Mouse (Mus musculus) lung, embryonic 16.5 days (tissue): ENCODE measurements around the gene Arhgef11. TPM values are rescaled to one million over a fixed set of nuclear protein-coding genes. Genes with fewer than 3 reads are reported as not detected.
A peak's percentile ranks its signal among the peaks of the same experiment; 100 is the strongest.

ENCODE experiments used
- ATAC-seq: fragments of 200-750 bp; cut with Nextera tagmentation; 2 replicates; pipeline ENCODE4 v1.8.0; 2017; ENCODE audit warnings: low read depth, mild to moderate bottlenecking, moderate library complexity
- H3K27ac ChIP-seq: fragments of 300-500 bp; sonication (generic); 2 replicates; pipeline ENCODE4 v1.5.1; 2014; ENCODE audit warnings: mild to moderate bottlenecking, control low read depth, low read length
- H3K27me3 ChIP-seq: fragments of 300-500 bp; sonication (generic); 2 replicates; pipeline ENCODE4 v1.6.1; 2014; ENCODE audit warnings: low read depth, low read length, mixed read lengths; ENCODE audit not compliant: control insufficient read depth, insufficient read depth
- H3K36me3 ChIP-seq: fragments of 300-500 bp; sonication (generic); 2 replicates; pipeline ENCODE4 v1.6.1; 2014; ENCODE audit warnings: low read length; ENCODE audit not compliant: control insufficient read depth, insufficient read depth
- H3K4me1 ChIP-seq: fragments of 300-500 bp; sonication (generic); replicated peaks from 2 replicates; pipeline ENCODE4 v1.6.1; 2014; ENCODE audit warnings: low read length, mixed read lengths; ENCODE audit not compliant: control insufficient read depth, insufficient read depth
- H3K4me2 ChIP-seq: fragments of 300-500 bp; sonication (generic); 2 replicates; pipeline ENCODE4 v1.6.1; 2014; ENCODE audit warnings: low read depth, low read length, control low read depth
- H3K4me3 ChIP-seq: fragments of 300-500 bp; sonication (generic); 2 replicates; pipeline ENCODE4 v1.5.1; 2014; ENCODE audit warnings: mild to moderate bottlenecking, low read length, control low read depth
- H3K9ac ChIP-seq: fragments of 300-500 bp; sonication (generic); 2 replicates; pipeline ENCODE4 v1.6.1; 2014; ENCODE audit warnings: low read length, control low read depth
- H3K9me3 ChIP-seq: fragments of 300-500 bp; sonication (generic); 2 replicates; pipeline ENCODE4 v1.6.1; 2016; ENCODE audit warnings: low read length; ENCODE audit not compliant: control insufficient read depth
- WGBS: fragments of 180-500 bp; shearing (Covaris S2); extraction: QIAGEN DNeasy Blood & Tissue Kit; methylation state at CpG from one replicate; pipeline ENCODE4 v1.1.7; 2014; 5-methylcytosine and 5-hydroxymethylcytosine counted together
- polyA plus RNA-seq: library from polyadenylated mRNA; unstranded; fragments of >200 nt; fragmentation: Nextera tagmentation; extraction: Ambion mirVana; gene quantifications from 2 replicates; pipeline ENCODE4 v1.2.1, GENCODE M21; 2015

Gene Arhgef11
- polyA plus RNA-seq, 1 experiment from 2014 or later = 15.4 TPM

DNA sequence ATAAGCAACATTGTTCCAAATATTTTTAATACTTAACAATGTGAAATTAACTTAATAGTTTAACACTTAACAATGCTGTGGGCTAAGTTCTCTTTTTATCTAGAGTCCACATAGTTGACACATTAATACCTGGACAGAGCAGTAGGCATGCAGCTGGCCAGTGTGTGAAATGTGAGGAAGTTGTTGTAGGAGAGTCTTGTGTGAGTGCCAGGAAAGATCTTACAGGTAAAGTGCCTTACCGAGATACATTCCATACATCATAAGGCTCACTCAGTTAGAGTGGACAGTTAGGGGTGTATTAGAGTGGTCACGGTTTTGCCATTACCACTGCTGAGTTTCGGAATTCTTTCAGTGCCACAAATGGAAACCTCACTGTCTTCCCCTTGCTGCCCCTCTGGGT, 31.7 kb downstream of the Arhgef11 start:
- no peak overlapping the region for H3K4me2 ChIP-seq
- no peaks in the 10 kb centered on the region for H3K36me3 ChIP-seq
- no peak overlapping the region for H3K27ac ChIP-seq
- no peaks in the 10 kb centered on the region for H3K9me3 ChIP-seq
- WGBS = 70% methylated on average over 3 of the region's 3 CpGs
- ATAC-seq = no peak
- no peaks in the 10 kb centered on the region for H3K4me1 ChIP-seq
- no peak overlapping the region for H3K4me3 ChIP-seq
- no peak overlapping the region for H3K9ac ChIP-seq
- no peaks in the 10 kb centered on the region for H3K27me3 ChIP-seq

DNA sequence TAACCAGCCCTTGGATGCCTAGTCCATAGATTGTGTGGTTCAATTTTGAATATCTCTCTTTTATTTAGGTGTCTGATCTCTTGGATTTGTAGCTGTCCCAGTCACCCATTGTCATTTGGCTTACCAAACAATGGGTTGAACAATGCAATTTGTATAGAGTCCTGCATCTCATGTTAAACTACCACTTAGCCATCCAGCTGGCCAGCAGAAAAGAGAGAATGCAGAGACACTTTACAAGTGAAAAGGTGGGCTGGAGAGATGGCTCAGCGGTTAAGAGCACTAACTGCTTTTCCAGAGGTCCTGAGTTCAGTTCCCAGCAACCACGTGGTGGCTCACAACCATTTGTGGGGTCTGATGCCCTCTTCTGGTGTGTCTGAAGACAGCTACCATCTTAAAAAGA, 41.0 kb downstream of the Arhgef11 start:
- H3K4me3 ChIP-seq = no peak overlapping the region
- H3K36me3 ChIP-seq = no peaks in the 10 kb centered on the region
- no peak overlapping the region for H3K4me2 ChIP-seq
- H3K4me1 ChIP-seq = peaks cover 3% of the 10 kb centered on the region; the same call in 1 of the 2 replicates
- H3K9ac ChIP-seq = no peak overlapping the region
- H3K9me3 ChIP-seq = no peaks in the 10 kb centered on the region
- no peak overlapping the region for H3K27ac ChIP-seq
- no peaks in the 10 kb centered on the region for H3K27me3 ChIP-seq
- 70% methylated on average over 2 of the region's 2 CpGs for WGBS
- no peak for ATAC-seq

DNA sequence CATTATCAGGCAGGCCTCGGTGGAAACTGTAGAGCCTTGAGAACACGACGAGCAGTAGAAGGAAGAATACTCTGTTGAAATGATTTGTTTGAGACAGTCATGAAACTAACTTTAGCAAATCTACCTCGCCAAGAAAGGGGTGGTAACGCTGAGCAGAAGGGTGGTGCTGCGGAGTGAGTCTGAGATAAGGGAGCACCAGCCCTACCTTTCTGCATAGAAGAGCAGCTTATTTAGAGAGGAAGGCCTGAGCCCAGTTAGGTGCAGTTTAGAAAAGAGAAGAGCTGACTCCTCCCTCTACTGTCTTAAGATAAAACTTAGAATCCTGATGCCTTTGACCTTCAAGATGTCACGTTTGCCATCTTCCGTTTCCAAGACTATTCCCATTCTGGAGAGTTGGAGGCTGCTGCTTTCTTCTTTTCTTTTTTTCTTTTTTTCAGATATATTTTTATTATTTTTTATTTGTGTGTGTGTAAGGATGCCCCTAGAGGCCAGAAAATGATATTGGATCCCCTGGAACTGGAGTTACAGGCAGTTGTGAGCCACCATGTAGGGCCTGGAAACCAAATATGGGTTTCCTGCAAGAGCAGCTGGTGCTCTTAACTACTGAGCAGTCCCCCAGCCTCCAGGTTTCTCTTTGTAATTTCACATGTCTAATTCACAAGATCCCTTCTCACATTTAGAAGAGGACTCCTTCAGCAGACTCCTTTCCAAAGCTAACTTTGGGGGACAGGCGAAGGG, 42.5 kb downstream of the Arhgef11 start:
- H3K36me3 ChIP-seq = no peaks in the 10 kb centered on the region; the same call in 1 of the 2 replicates
- no peak overlapping the region for H3K4me3 ChIP-seq
- no peaks in the 10 kb centered on the region for H3K9me3 ChIP-seq
- no peak for ATAC-seq
- no peak overlapping the region for H3K9ac ChIP-seq
- no peaks in the 10 kb centered on the region for H3K27me3 ChIP-seq
- H3K4me1 ChIP-seq = peaks cover 3% of the 10 kb centered on the region; the same call in 1 of the 2 replicates
- no peak overlapping the region for H3K27ac ChIP-seq
- WGBS = 86% methylated on average over 9 of the region's 9 CpGs
- H3K4me2 ChIP-seq = no peak overlapping the region

DNA sequence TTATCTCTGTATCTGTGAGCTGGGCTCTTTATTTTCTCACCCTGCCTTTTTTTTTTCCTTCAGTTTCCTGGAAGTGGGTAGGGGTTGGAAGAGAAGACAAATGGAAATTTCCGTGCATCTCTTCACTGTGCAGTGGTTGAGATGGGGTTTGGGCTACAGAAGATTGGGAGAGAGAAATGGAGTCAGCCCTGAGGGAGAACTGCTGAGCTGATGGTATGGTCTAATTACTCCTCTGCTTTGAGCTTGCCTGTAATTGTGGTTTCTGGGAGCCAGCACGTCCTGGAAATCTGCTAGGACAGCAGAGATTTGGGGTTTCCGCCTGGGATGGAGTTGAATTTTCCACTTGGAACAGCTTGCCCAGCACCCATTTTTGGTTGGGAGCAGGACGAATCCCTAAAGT, 43.1 kb downstream of the Arhgef11 start:
- H3K4me3 ChIP-seq = no peak overlapping the region
- 85% methylated on average over 4 of the region's 4 CpGs for WGBS
- H3K27ac ChIP-seq = no peak overlapping the region
- H3K36me3 ChIP-seq = no peaks in the 10 kb centered on the region; the same call in 1 of the 2 replicates
- peaks cover 1% of the 10 kb centered on the region; the same call in 1 of the 2 replicates for H3K4me1 ChIP-seq
- H3K4me2 ChIP-seq = no peak overlapping the region
- ATAC-seq = no peak
- H3K9me3 ChIP-seq = no peaks in the 10 kb centered on the region
- H3K9ac ChIP-seq = no peak overlapping the region
- H3K27me3 ChIP-seq = no peaks in the 10 kb centered on the region

DNA sequence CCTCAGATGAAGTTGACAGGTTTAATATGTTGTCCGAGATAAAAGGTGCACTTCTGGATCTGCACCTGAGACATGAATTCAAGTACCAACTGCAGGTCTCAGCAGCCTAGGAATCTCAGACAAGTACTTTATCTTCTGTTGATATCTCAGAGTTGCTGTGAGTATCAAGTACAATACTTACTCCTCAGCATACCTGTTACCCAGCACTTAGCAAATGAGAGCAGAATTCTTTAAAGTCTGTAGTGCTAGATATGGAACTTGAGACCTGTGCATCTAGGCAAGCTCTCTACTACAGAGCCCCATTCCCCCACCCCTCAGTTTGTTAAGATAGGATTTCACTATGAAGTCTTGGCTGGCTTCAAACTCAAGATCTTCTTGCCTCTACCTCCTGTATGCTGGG, 43.9 kb downstream of the Arhgef11 start:
- no peak overlapping the region for H3K4me2 ChIP-seq
- no peaks in the 10 kb centered on the region; the same call in 1 of the 2 replicates for H3K4me1 ChIP-seq
- ATAC-seq = 0 out of 2 replicates have a peak, but pooled peaks have one; percentile 34
- H3K4me3 ChIP-seq = no peak overlapping the region
- H3K9me3 ChIP-seq = no peaks in the 10 kb centered on the region
- H3K27me3 ChIP-seq = no peaks in the 10 kb centered on the region
- H3K36me3 ChIP-seq = no peaks in the 10 kb centered on the region; the same call in 1 of the 2 replicates
- no peak overlapping the region for H3K9ac ChIP-seq
- H3K27ac ChIP-seq = no peak overlapping the region
- 69% methylated on average over 1 of the region's 1 CpGs for WGBS

DNA sequence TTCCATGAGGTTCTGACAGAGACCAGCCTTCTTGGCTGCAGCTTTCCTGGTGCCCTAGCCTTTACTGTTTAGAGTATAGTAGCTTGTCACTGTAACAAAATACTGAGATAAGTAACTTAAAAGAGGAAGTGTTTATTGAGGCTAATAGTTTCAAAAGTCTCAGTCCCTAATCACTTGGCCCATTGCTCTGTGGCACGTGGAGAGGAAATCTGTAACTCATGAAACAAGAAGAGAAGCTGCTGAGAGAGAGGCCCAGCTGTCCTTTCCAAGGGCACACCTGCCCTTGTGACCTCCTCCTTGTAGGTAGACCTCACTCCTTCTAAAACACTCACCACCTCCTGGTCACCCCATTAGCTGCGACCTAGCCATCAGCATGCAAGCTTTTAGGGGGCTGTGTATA, 101.2 kb downstream of the Arhgef11 start:
- Histone ChIP-seq H3K27ac (no peak overlapping the region), H3K4me3 (no peak overlapping the region), H3K4me2 (no peak overlapping the region), H3K9ac (no peak overlapping the region), H3K4me1 (no peaks in the 10 kb centered on the region), H3K36me3 (peaks cover 29% of the 10 kb centered on the region), H3K9me3 (no peaks in the 10 kb centered on the region), H3K27me3 (no peaks in the 10 kb centered on the region)
- WGBS = 55% methylated on average over 2 of the region's 2 CpGs
- ATAC-seq = no peak

DNA sequence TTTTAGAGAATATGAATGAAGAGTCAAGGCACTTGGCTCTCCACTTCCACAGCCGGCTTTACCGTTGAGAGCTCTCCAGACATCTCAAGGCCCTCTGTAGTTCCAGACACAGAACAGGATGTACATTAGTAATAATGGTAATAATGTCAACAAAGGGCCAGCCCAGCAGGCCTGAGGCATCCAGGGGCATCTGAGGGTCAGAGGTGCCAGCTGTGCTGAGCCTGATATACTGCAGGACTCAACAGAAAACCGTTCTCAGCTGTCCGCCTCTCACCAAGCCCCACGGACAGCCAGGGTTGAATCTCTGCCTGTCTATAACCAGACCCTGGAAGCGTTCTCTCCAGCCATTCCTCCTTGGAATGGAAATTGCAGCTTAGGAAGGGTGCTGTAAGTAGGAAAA, 107.2 kb downstream of the Arhgef11 start:
- WGBS = 48% methylated on average over 6 of the region's 6 CpGs
- no peak for ATAC-seq
- no peak overlapping the region for H3K4me3 ChIP-seq

DNA sequence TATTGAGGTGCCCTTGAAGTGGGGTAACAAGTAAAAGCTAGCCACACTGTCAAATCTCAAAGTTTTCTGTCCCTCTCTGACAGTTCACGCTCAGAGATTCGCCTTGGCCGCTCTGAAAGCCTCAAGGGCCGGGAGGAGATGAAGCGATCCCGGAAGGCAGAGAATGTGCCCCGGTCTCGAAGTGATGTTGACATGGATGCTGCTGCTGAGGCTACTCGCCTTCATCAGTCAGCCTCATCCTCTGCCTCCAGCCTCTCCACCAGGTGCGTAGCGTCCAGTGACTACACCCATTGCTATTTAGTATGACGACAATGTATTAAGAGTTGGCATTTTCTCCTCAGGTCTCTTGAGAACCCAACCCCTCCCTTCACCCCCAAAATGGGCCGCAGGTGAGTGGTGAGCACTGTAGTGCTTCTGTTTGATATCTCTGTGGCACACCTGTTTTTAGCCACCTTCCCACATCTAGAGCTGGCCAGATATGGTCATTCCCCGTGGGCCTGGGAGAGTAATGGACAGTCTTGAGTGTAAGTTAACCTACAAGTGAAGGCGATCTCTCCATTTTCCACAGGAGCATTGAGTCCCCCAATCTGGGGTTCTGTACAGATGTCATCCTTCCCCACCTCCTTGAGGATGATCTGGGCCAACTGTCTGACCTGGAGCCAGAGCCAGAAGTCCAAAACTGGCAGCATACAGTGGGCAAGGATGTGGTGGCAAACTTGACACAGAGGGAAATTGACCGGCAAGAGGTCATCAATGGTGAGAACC, 108.2 kb downstream of the Arhgef11 start:
- Histone ChIP-seq H3K36me3 (peaks cover 41% of the 10 kb centered on the region), H3K9me3 (no peaks in the 10 kb centered on the region)
- 93% methylated on average over 16 of the region's 16 CpGs for WGBS

More for the DNA sequence above, 107.2 kb downstream of the Arhgef11 start:
- H3K36me3 ChIP-seq = peaks cover 40% of the 10 kb centered on the region
- H3K9ac ChIP-seq = no peak overlapping the region
- H3K4me1 ChIP-seq = no peaks in the 10 kb centered on the region
- no peaks in the 10 kb centered on the region for H3K9me3 ChIP-seq
- H3K4me2 ChIP-seq = no peak overlapping the region
- no peaks in the 10 kb centered on the region for H3K27me3 ChIP-seq
- H3K27ac ChIP-seq = no peak overlapping the region

DNA sequence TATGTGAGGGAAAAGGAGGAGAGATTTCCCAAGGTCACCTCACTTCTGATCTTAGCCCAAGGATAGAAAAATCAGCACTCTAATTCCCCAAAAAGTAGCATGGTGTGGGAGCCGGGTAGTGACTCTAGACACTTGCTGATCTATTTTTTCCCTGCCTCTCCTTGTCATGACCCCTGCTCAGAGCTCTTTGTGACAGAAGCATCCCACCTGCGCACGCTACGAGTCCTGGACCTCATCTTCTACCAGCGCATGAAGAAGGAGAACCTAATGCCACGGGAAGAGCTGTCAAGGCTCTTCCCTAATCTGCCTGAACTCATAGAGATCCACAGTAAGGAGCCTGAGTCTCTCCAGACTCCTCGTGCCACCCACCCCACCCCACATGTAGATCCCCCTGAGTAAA, 108.8 kb downstream of the Arhgef11 start:
- no peak for ATAC-seq
- 94% methylated on average over 7 of the region's 7 CpGs for WGBS
- Histone ChIP-seq H3K9me3 (no peaks in the 10 kb centered on the region), H3K27me3 (no peaks in the 10 kb centered on the region), H3K4me1 (no peaks in the 10 kb centered on the region), H3K27ac (no peak overlapping the region), H3K4me3 (no peak overlapping the region), H3K9ac (no peak overlapping the region), H3K4me2 (no peak overlapping the region), H3K36me3 (peaks cover 44% of the 10 kb centered on the region)

More for the DNA sequence above, 108.2 kb downstream of the Arhgef11 start:
- H3K27ac ChIP-seq = no peak overlapping the region
- H3K4me2 ChIP-seq = no peak overlapping the region
- H3K27me3 ChIP-seq = no peaks in the 10 kb centered on the region
- H3K9ac ChIP-seq = no peak overlapping the region
- ATAC-seq = no peak
- no peak overlapping the region for H3K4me3 ChIP-seq
- no peaks in the 10 kb centered on the region for H3K4me1 ChIP-seq
